Mouse (Mus musculus): ENCODE results near the gene Tmem131. TPM values are rescaled to one million over a fixed set of nuclear protein-coding genes. Genes with fewer than 3 reads are reported as not detected.
"Not testable (repeated sequence)": the region's sequence is repeated elsewhere in the genome, so short reads cannot be mapped to it uniquely, and the experiment has no call there.

The Tmem131 gene
- polyA plus RNA-seq, 1 experiment from 2014 or later, result 13.1 TPM

GRCm38 (mm10) chr1:36914455-36915199 lies 28.8 kb downstream of the Tmem131 start:
- Histone ChIP-seq H3K27ac (ENCODE audit: low read length) (peak overlapping the region; percentile 67; the same call in 1 of the 2 replicates), H3K4me3 (replicated peaks; ENCODE audit: low read length) (no peak overlapping the region), H3K27me3 (ENCODE audit: control insufficient read depth, insufficient read depth, low read length) (no peaks in the 10 kb centered on the region), H3K4me2 (ENCODE audit: low read depth, low read length) (no peak overlapping the region), H3K9ac (ENCODE audit: low read length) (no peak overlapping the region), H3K9me3 (replicated peaks; ENCODE audit: control insufficient read depth, low read length) (no peaks in the 10 kb centered on the region), H3K4me1 (ENCODE audit: control insufficient read depth, insufficient read depth, low read length) (peaks cover 28% of the 10 kb centered on the region), H3K36me3 (ENCODE audit: control insufficient read depth, insufficient read depth, low read length) (no peaks in the 10 kb centered on the region)
- ATAC-seq (ENCODE audit: insufficient read depth, low FRiP score), result peak; percentile 19; the same call in 1 of the 2 replicates
- 40% methylated on average over 7 of the region's 7 CpGs for WGBS

GRCm38 (mm10) chr1:36913806-36914205 lies 29.7 kb downstream of the Tmem131 start:
- peaks cover 20% of the 10 kb centered on the region for H3K4me1 ChIP-seq (ENCODE audit: control insufficient read depth, insufficient read depth, low read length)
- WGBS, result 83% methylated on average over 7 of the region's 7 CpGs
- ATAC-seq (ENCODE audit: insufficient read depth, low FRiP score), result no peak
- H3K9ac ChIP-seq (ENCODE audit: low read length), result no peak overlapping the region
- H3K27ac ChIP-seq (ENCODE audit: low read length), result no peak overlapping the region
- H3K36me3 ChIP-seq (ENCODE audit: control insufficient read depth, insufficient read depth, low read length), result no peaks in the 10 kb centered on the region
- no peak overlapping the region for H3K4me3 ChIP-seq (replicated peaks; ENCODE audit: low read length)
- no peaks in the 10 kb centered on the region for H3K27me3 ChIP-seq (ENCODE audit: control insufficient read depth, insufficient read depth, low read length)
- no peak overlapping the region for H3K4me2 ChIP-seq (ENCODE audit: low read depth, low read length)
- H3K9me3 ChIP-seq (replicated peaks; ENCODE audit: control insufficient read depth, low read length), result no peaks in the 10 kb centered on the region

GRCm38 (mm10) chr1:36912239-36912638 lies 31.2 kb downstream of the Tmem131 start:
- peaks cover 13% of the 10 kb centered on the region for H3K4me1 ChIP-seq (ENCODE audit: control insufficient read depth, insufficient read depth, low read length)
- H3K4me2 ChIP-seq (ENCODE audit: low read depth, low read length), result no peak overlapping the region
- no peak overlapping the region for H3K9ac ChIP-seq (ENCODE audit: low read length)
- H3K36me3 ChIP-seq (ENCODE audit: control insufficient read depth, insufficient read depth, low read length), result no peaks in the 10 kb centered on the region
- ATAC-seq (ENCODE audit: insufficient read depth, low FRiP score), result no peak
- no peak overlapping the region for H3K27ac ChIP-seq (ENCODE audit: low read length)
- no peak overlapping the region for H3K4me3 ChIP-seq (replicated peaks; ENCODE audit: low read length)
- no peaks in the 10 kb centered on the region for H3K9me3 ChIP-seq (replicated peaks; ENCODE audit: control insufficient read depth, low read length)
- 98% methylated on average over 1 of the region's 1 CpGs for WGBS
- no peaks in the 10 kb centered on the region for H3K27me3 ChIP-seq (ENCODE audit: control insufficient read depth, insufficient read depth, low read length)

- no peak overlapping the region for H3K27ac ChIP-seq (ENCODE audit: low read length)
- 84% methylated on average over 3 of the region's 3 CpGs for WGBS
- no peak for ATAC-seq (ENCODE audit: insufficient read depth, low FRiP score)
Observed at GRCm38 (mm10) chr1:36911603-36912002, 31.9 kb downstream of the Tmem131 start.

GRCm38 (mm10) chr1:36910397-36910796 lies 33.1 kb downstream of the Tmem131 start:
- no peaks in the 10 kb centered on the region for H3K9me3 ChIP-seq (replicated peaks; ENCODE audit: control insufficient read depth, low read length)
- H3K4me3 ChIP-seq (replicated peaks; ENCODE audit: low read length), result no peak overlapping the region
- no peaks in the 10 kb centered on the region for H3K36me3 ChIP-seq (ENCODE audit: control insufficient read depth, insufficient read depth, low read length)
- WGBS, result 83% methylated on average over 5 of the region's 5 CpGs
- H3K4me1 ChIP-seq (ENCODE audit: control insufficient read depth, insufficient read depth, low read length), result peaks cover 11% of the 10 kb centered on the region
- no peak overlapping the region for H3K9ac ChIP-seq (ENCODE audit: low read length)
- ATAC-seq (ENCODE audit: insufficient read depth, low FRiP score), result no peak
- H3K4me2 ChIP-seq (ENCODE audit: low read depth, low read length), result no peak overlapping the region
- no peak overlapping the region for H3K27ac ChIP-seq (ENCODE audit: low read length)
- H3K27me3 ChIP-seq (ENCODE audit: control insufficient read depth, insufficient read depth, low read length), result no peaks in the 10 kb centered on the region

More at GRCm38 (mm10) chr1:36911603-36912002, 31.9 kb downstream of the Tmem131 start:
- H3K36me3 ChIP-seq (ENCODE audit: control insufficient read depth, insufficient read depth, low read length), result no peaks in the 10 kb centered on the region
- no peaks in the 10 kb centered on the region for H3K27me3 ChIP-seq (ENCODE audit: control insufficient read depth, insufficient read depth, low read length)
- H3K9ac ChIP-seq (ENCODE audit: low read length), result no peak overlapping the region
- H3K4me2 ChIP-seq (ENCODE audit: low read depth, low read length), result no peak overlapping the region
- no peaks in the 10 kb centered on the region for H3K9me3 ChIP-seq (replicated peaks; ENCODE audit: control insufficient read depth, low read length)
- H3K4me3 ChIP-seq (replicated peaks; ENCODE audit: low read length), result no peak overlapping the region
- H3K4me1 ChIP-seq (ENCODE audit: control insufficient read depth, insufficient read depth, low read length), result peaks cover 13% of the 10 kb centered on the region

GRCm38 (mm10) chr1:36909965-36910364 lies 33.5 kb downstream of the Tmem131 start:
- H3K9ac ChIP-seq (ENCODE audit: low read length); ATAC-seq (ENCODE audit: insufficient read depth, low FRiP score); H3K4me3 ChIP-seq (replicated peaks; ENCODE audit: low read length); H3K27me3 ChIP-seq (ENCODE audit: control insufficient read depth, insufficient read depth, low read length); H3K36me3 ChIP-seq (ENCODE audit: control insufficient read depth, insufficient read depth, low read length); H3K4me2 ChIP-seq (ENCODE audit: low read depth, low read length); H3K9me3 ChIP-seq (replicated peaks; ENCODE audit: control insufficient read depth, low read length); H3K27ac ChIP-seq (ENCODE audit: low read length): not testable (repeated sequence)
- peaks cover 10% of the 10 kb centered on the region; the same call in 1 of the 2 replicates for H3K4me1 ChIP-seq (ENCODE audit: control insufficient read depth, insufficient read depth, low read length)
- WGBS, result 78% methylated on average over 7 of the region's 7 CpGs

- ATAC-seq (ENCODE audit: insufficient read depth, low FRiP score), result no peak
- H3K27ac ChIP-seq (ENCODE audit: low read length), result peak overlapping the region; percentile 30; the same call in 1 of the 2 replicates
- H3K36me3 ChIP-seq (ENCODE audit: control insufficient read depth, insufficient read depth, low read length), result no peaks in the 10 kb centered on the region
- no peaks in the 10 kb centered on the region for H3K9me3 ChIP-seq (replicated peaks; ENCODE audit: control insufficient read depth, low read length)
- no peak overlapping the region for H3K4me3 ChIP-seq (replicated peaks; ENCODE audit: low read length)
- no peak overlapping the region for H3K4me2 ChIP-seq (ENCODE audit: low read depth, low read length)
- 74% methylated on average over 3 of the region's 3 CpGs for WGBS
- H3K9ac ChIP-seq (ENCODE audit: low read length), result no peak overlapping the region
- no peaks in the 10 kb centered on the region for H3K27me3 ChIP-seq (ENCODE audit: control insufficient read depth, insufficient read depth, low read length)
- H3K4me1 ChIP-seq (ENCODE audit: control insufficient read depth, insufficient read depth, low read length), result peaks cover 16% of the 10 kb centered on the region; the same call in 1 of the 2 replicates
Observed at GRCm38 (mm10) chr1:36905216-36905615, 38.2 kb downstream of the Tmem131 start.

- Histone ChIP-seq H3K4me2 (ENCODE audit: low read depth, low read length) (no peak overlapping the region), H3K36me3 (ENCODE audit: control insufficient read depth, insufficient read depth, low read length) (no peaks in the 10 kb centered on the region), H3K9me3 (replicated peaks; ENCODE audit: control insufficient read depth, low read length) (no peaks in the 10 kb centered on the region), H3K27me3 (ENCODE audit: control insufficient read depth, insufficient read depth, low read length) (no peaks in the 10 kb centered on the region), H3K4me3 (replicated peaks; ENCODE audit: low read length) (no peak overlapping the region), H3K4me1 (ENCODE audit: control insufficient read depth, insufficient read depth, low read length) (peaks cover 16% of the 10 kb centered on the region; the same call in 1 of the 2 replicates), H3K27ac (ENCODE audit: low read length) (peak overlapping the region; percentile 3; the same call in 1 of the 2 replicates), H3K9ac (ENCODE audit: low read length) (no peak overlapping the region)
- ATAC-seq (ENCODE audit: insufficient read depth, low FRiP score), result 0 out of 2 replicates have a peak, but pooled peaks have one; percentile 44
- WGBS, result 54% methylated on average over 6 of the region's 6 CpGs
Observed at GRCm38 (mm10) chr1:36904489-36904888, 39.0 kb downstream of the Tmem131 start.

- peak overlapping the region; percentile 33; the same call in 1 of the 2 replicates for H3K27ac ChIP-seq (ENCODE audit: low read length)
- ATAC-seq (ENCODE audit: insufficient read depth, low FRiP score), result no peak
- H3K4me1 ChIP-seq (ENCODE audit: control insufficient read depth, insufficient read depth, low read length), result peaks cover 16% of the 10 kb centered on the region; the same call in 1 of the 2 replicates
- 46% methylated on average over 3 of the region's 3 CpGs for WGBS
- H3K4me2 ChIP-seq (ENCODE audit: low read depth, low read length), result no peak overlapping the region
- H3K9me3 ChIP-seq (replicated peaks; ENCODE audit: control insufficient read depth, low read length), result no peaks in the 10 kb centered on the region
- no peak overlapping the region for H3K4me3 ChIP-seq (replicated peaks; ENCODE audit: low read length)
- no peak overlapping the region for H3K9ac ChIP-seq (ENCODE audit: low read length)
- no peaks in the 10 kb centered on the region for H3K36me3 ChIP-seq (ENCODE audit: control insufficient read depth, insufficient read depth, low read length)
- no peaks in the 10 kb centered on the region for H3K27me3 ChIP-seq (ENCODE audit: control insufficient read depth, insufficient read depth, low read length)
Observed at GRCm38 (mm10) chr1:36904084-36904451, 39.4 kb downstream of the Tmem131 start.
